Mouse (Mus musculus) intestine, postnatal 0 days (tissue): ENCODE results near the gene Cryab. TPM values are rescaled to one million over a fixed set of nuclear protein-coding genes. Genes with fewer than 3 reads are reported as not detected.
A peak's percentile ranks its signal among the peaks of the same experiment; 100 is the strongest.

Source experiments
- ATAC-seq: fragments of 200-750 bp; cut with Nextera tagmentation; 2 replicates; pipeline ENCODE4 v1.8.0; 2017; ENCODE audit warnings: mild to moderate bottlenecking, moderate TSS enrichment, moderate library complexity
- H3K27ac ChIP-seq: fragments of 300-500 bp; sonication (generic); 2 replicates; pipeline ENCODE4 v1.5.1; 2014; ENCODE audit warnings: mild to moderate bottlenecking, low read depth, low read length, moderate library complexity
- H3K27me3 ChIP-seq: fragments of 300-500 bp; sonication (generic); replicated peaks from 2 replicates; pipeline ENCODE4 v1.6.1; 2014; ENCODE audit warnings: low read length, mixed read lengths; ENCODE audit not compliant: control insufficient read depth, insufficient read depth
- H3K36me3 ChIP-seq: fragments of 300-500 bp; sonication (generic); 2 replicates; pipeline ENCODE4 v1.6.1; 2014; ENCODE audit warnings: mild to moderate bottlenecking, moderate library complexity; ENCODE audit not compliant: control insufficient read depth, insufficient read depth
- H3K4me1 ChIP-seq: fragments of 300-500 bp; sonication (generic); replicated peaks from 2 replicates; pipeline ENCODE4 v1.6.1; 2014; ENCODE audit warnings: antibody characterized with exemption, low read length, mixed read lengths; ENCODE audit not compliant: control insufficient read depth, insufficient read depth
- H3K4me2 ChIP-seq: fragments of 300-500 bp; sonication (generic); replicated peaks from 2 replicates; pipeline ENCODE4 v1.6.1; 2014; ENCODE audit warnings: low read depth, mild to moderate bottlenecking, moderate library complexity
- H3K4me3 ChIP-seq: fragments of 300-500 bp; sonication (generic); 2 replicates; pipeline ENCODE4 v1.5.1; 2014; ENCODE audit warnings: low read depth, low read length
- H3K9ac ChIP-seq: fragments of 300-500 bp; sonication (generic); 2 replicates; pipeline ENCODE4 v1.6.1; 2014; ENCODE audit warnings: mild to moderate bottlenecking, low read depth, low read length
- H3K9me3 ChIP-seq: fragments of 300-500 bp; sonication (generic); 2 replicates; pipeline ENCODE4 v1.6.1; 2016; ENCODE audit warnings: mixed run types; ENCODE audit not compliant: control insufficient read depth
- CTCF ChIP-seq: sonication (generic); IDR thresholded peaks from 2 replicates; pipeline ENCODE4 v1.5.1; 2016; ENCODE audit warnings: low read depth, mild to moderate bottlenecking, control low read depth, antibody characterized with exemption, moderate library complexity
- WGBS: fragments of 180-500 bp; shearing (Covaris S2); extraction: QIAGEN DNeasy Blood & Tissue Kit; methylation state at CpG from one replicate; pipeline ENCODE4 v1.1.7; 2014; 5-methylcytosine and 5-hydroxymethylcytosine counted together
- polyA plus RNA-seq: library from polyadenylated mRNA; unstranded; fragments of >200 nt; fragmentation: Nextera tagmentation; extraction: Ambion mirVana; gene quantifications from 2 replicates; pipeline ENCODE4 v1.2.1, GENCODE M21; 2015

Cryab gene
- polyA plus RNA-seq, 1 experiment from 2014 or later = 80.4 TPM

- no peak for TF ChIP-seq CTCF
- no peaks in the 10 kb centered on the region for H3K9me3 ChIP-seq
- no peak for ATAC-seq
- H3K9ac ChIP-seq = no peak overlapping the region
- 0 out of 2 replicates have a peak, but pooled peaks cover 3% of the 10 kb centered on the region for H3K4me1 ChIP-seq
- no peak overlapping the region for H3K4me2 ChIP-seq
- peaks cover 5% of the 10 kb centered on the region; the same call in 1 of the 2 replicates for H3K36me3 ChIP-seq
- no peak overlapping the region for H3K4me3 ChIP-seq
- H3K27me3 ChIP-seq = no peaks in the 10 kb centered on the region
- no peak overlapping the region for H3K27ac ChIP-seq
- 89% methylated on average over 14 of the region's 14 CpGs for WGBS
These were observed 10.0 kb upstream of the Cryab start for GRCm38 (mm10) chr9:50740867-50741784.

- WGBS = 77% methylated on average over 3 of the region's 3 CpGs
These were observed 8.9 kb upstream of the Cryab start for GRCm38 (mm10) chr9:50742261-50742660.

GRCm38 (mm10) chr9:50742744-50743143, 8.4 kb upstream of the Cryab start:
- no peak for TF ChIP-seq CTCF
- Histone ChIP-seq H3K27me3 (no peaks in the 10 kb centered on the region), H3K27ac (no peak overlapping the region), H3K4me3 (no peak overlapping the region), H3K36me3 (peaks cover 5% of the 10 kb centered on the region; the same call in 1 of the 2 replicates), H3K4me2 (no peak overlapping the region), H3K4me1 (0 out of 2 replicates have a peak, but pooled peaks cover 3% of the 10 kb centered on the region), H3K9me3 (no peaks in the 10 kb centered on the region), H3K9ac (no peak overlapping the region)
- ATAC-seq = no peak
- 72% methylated on average over 2 of the region's 2 CpGs for WGBS

More at GRCm38 (mm10) chr9:50742261-50742660, 8.9 kb upstream of the Cryab start:
- 0 out of 2 replicates have a peak, but pooled peaks cover 3% of the 10 kb centered on the region for H3K4me1 ChIP-seq
- no peak overlapping the region for H3K9ac ChIP-seq
- H3K4me3 ChIP-seq = no peak overlapping the region
- no peak for ATAC-seq
- no peak for TF ChIP-seq CTCF
- H3K27ac ChIP-seq = no peak overlapping the region
- H3K9me3 ChIP-seq = no peaks in the 10 kb centered on the region
- H3K27me3 ChIP-seq = no peaks in the 10 kb centered on the region
- H3K36me3 ChIP-seq = peaks cover 5% of the 10 kb centered on the region; the same call in 1 of the 2 replicates
- no peak overlapping the region for H3K4me2 ChIP-seq

- peak overlapping the region; percentile 96 for H3K27ac ChIP-seq
- peak overlapping the region; percentile 56 for H3K4me3 ChIP-seq
- peaks cover 4% of the 10 kb centered on the region; the same call in 1 of the 2 replicates for H3K36me3 ChIP-seq
- 7% methylated on average over 7 of the region's 7 CpGs for WGBS
- H3K4me1 ChIP-seq = 0 out of 2 replicates have a peak, but pooled peaks cover 3% of the 10 kb centered on the region
- no peaks in the 10 kb centered on the region for H3K27me3 ChIP-seq
- peak overlapping the region; percentile 76 for H3K4me2 ChIP-seq
- H3K9me3 ChIP-seq = no peaks in the 10 kb centered on the region
- no peak for TF ChIP-seq CTCF
- ATAC-seq = peak; percentile 45; the same call in 1 of the 2 replicates
- peak overlapping the region; percentile 72 for H3K9ac ChIP-seq
These were observed 5.3 kb upstream of the Cryab start for GRCm38 (mm10) chr9:50745806-50746205.

GRCm38 (mm10) chr9:50746214-50746677, 4.9 kb upstream of the Cryab start, which contains the start of gene 2310030G06Rik:
Gene 2310030G06Rik, minus strand, starts transcription at chr9:50746536.
- Histone ChIP-seq H3K4me3 (peak within 1 kb of the TSS; percentile 56), H3K27me3 (no peaks in the 10 kb centered on the region), H3K27ac (peak within 1 kb of the TSS; percentile 96), H3K36me3 (no peaks in the 10 kb centered on the region), H3K9me3 (no peaks in the 10 kb centered on the region), H3K4me1 (0 out of 2 replicates have a peak, but pooled peaks cover 3% of the 10 kb centered on the region), H3K9ac (peak within 1 kb of the TSS; percentile 72), H3K4me2 (peak within 1 kb of the TSS; percentile 76)
- WGBS = under 1% methylated on average over 19 of the region's 19 CpGs
- TF ChIP-seq CTCF = peak; percentile 64
- peak; percentile 88 for ATAC-seq

- Histone ChIP-seq H3K36me3 (no peaks in the 10 kb centered on the region), H3K9me3 (no peaks in the 10 kb centered on the region), H3K27me3 (no peaks in the 10 kb centered on the region), H3K4me2 (no peak overlapping the region), H3K27ac (no peak overlapping the region), H3K4me1 (0 out of 2 replicates have a peak, but pooled peaks cover 3% of the 10 kb centered on the region), H3K9ac (no peak overlapping the region), H3K4me3 (no peak overlapping the region)
- no peak for TF ChIP-seq CTCF
- WGBS = 79% methylated on average over 6 of the region's 6 CpGs
- ATAC-seq = no peak
These were observed 419 bp upstream of the Cryab start for GRCm38 (mm10) chr9:50750706-50751105.
